Mouse (Mus musculus) cerebellum, adult 8-10 months (tissue): ENCODE measurements around the gene Msi1.
"Not testable (repeated sequence)": the region's sequence is repeated elsewhere in the genome, so short reads cannot be mapped to it uniquely, and the experiment has no call there.

ENCODE experiments used
- DNase-seq: peaks from one replicate; pipeline ENCODE4 v3.0.0; 2022

Msi1 gene

GRCm38 (mm10) chr5:115490638-115491000 is 61.2 kb downstream of the Msi1 start:
- peak; percentile 25 for DNase-seq

DNA sequence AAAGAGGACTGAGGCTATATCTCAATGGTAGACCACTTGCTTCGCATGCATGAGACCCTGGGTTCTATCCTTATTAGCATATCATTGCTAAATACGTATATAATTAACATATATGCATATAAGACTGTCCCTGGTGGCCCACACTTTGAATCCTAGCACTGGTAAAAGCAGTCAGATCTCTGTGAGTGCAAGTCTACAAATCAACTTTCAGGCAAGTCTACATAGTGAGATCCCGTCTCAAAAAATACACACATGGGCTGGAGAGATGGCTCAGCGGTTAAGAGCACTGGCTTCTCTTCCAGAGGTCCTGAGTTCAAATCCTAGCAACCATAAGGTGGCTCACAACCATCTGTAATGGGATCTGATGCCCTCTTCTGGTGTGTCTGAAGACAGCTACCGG is 61.7 kb downstream of the Msi1 start:
- peak; percentile 25 for DNase-seq

- peak; percentile 63 for DNase-seq
Observed at GRCm38 (mm10) chr5:115491771-115492322, 62.4 kb downstream of the Msi1 start.

GRCm38 (mm10) chr5:115492711-115493335 is 63.4 kb downstream of the Msi1 start:
- no peak for DNase-seq

- no peak for DNase-seq
Observed at GRCm38 (mm10) chr5:115493441-115493840, 64.0 kb downstream of the Msi1 start.

- DNase-seq: not testable (repeated sequence)
Observed at GRCm38 (mm10) chr5:115495618-115496017, 66.2 kb downstream of the Msi1 start.

DNA sequence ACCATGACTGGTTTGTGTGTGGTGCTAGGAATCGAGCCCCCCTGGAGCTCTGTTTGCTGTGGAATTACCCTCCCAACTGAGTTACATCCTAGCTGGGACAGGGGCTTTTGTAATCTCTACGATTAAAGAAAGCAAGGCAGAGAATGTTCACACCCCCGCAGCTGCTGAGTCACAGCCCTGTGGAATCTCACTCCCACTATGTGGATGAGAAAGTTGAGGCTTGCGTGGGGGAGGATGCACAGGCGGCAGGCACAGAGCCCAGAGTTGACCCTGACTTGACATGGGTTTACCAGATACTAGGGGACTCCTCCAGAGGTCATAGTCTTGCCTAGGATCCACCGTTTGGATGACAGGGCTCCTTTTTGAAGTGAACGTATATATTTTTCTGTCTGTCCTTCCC is 67.6 kb downstream of the Msi1 start:
- no peak for DNase-seq

GRCm38 (mm10) chr5:115498307-115499240 is 69.2 kb downstream of the Msi1 start:
- peak; percentile 52 for DNase-seq

DNA sequence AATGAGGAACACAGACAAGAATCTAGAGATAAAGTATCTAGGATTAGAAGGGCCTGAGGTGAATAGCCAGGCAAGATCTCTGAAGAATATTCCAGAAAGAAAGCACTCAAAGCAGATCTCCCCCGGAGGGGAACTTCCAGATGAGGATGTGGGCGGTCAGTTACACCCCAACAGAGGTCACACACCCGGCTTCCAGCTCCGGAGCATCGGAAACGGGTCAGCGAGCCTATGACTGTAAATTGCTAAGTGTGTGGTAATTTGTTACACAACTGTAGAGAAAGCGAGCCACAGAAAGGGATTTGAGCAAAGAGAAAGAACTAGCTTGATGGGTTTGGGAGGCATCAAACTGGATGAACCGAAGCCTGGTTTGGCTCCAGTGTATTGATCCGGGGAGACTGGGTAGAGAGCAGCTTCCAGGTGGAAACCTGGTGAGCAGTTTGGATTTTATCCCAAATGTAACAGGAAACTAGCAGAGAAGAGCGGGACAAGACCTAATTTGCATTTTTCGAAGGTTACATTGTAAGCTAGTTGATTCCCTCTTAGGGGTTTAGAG is 71.1 kb downstream of the Msi1 start:
- DNase-seq: no peak

GRCm38 (mm10) chr5:115503035-115503434 is 73.6 kb downstream of the Msi1 start:
- DNase-seq: no peak
